Mouse (Mus musculus) C2C12 (cell line): ENCODE data around the gene Gpsm1. TPM values are rescaled to one million over a fixed set of nuclear protein-coding genes. Genes with fewer than 3 reads are reported as not detected.

Experiments used
- H3K27me3 ChIP-seq: one replicate; pipeline ENCODE4 v1.6.1; 2011; ENCODE audit not compliant: control insufficient read depth, insufficient read depth, insufficient read length
- H3K36me3 ChIP-seq: one replicate; pipeline ENCODE4 v1.6.1; 2011; ENCODE audit not compliant: control insufficient read depth, insufficient read depth
- H3K4me3 ChIP-seq: one replicate; pipeline ENCODE4 v1.5.1; 2011; ENCODE audit warnings: mild to moderate bottlenecking, control low read depth; ENCODE audit not compliant: poor library complexity, insufficient read depth, severe bottlenecking
- H3K79me2 ChIP-seq: one replicate; pipeline ENCODE4 v1.6.1; 2011; ENCODE audit not compliant: control insufficient read depth, insufficient read depth
- H3K79me3 ChIP-seq: one replicate; pipeline ENCODE4 v1.6.1; 2011; ENCODE audit warnings: low read depth, control low read depth
- H3ac ChIP-seq: one replicate; pipeline ENCODE3; 2011; ENCODE audit warnings: low read depth; ENCODE audit not compliant: control insufficient read depth, insufficient read length
- CEBPB ChIP-seq: IDR thresholded peaks from one replicate; pipeline ENCODE4 v1.6.1; 2011; ENCODE audit warnings: low read depth, mild to moderate bottlenecking, control low read depth, moderate library complexity
- CTCF ChIP-seq: IDR thresholded peaks from one replicate; pipeline ENCODE4 v1.5.1; 2011; ENCODE audit not compliant: control insufficient read depth, insufficient read depth, insufficient read length
- FOSL1 ChIP-seq: IDR thresholded peaks from one replicate; pipeline ENCODE4 v1.8.0; 2011; ENCODE audit warnings: mild to moderate bottlenecking, low read length; ENCODE audit not compliant: poor library complexity, insufficient read depth, severe bottlenecking
- MAX ChIP-seq: IDR thresholded peaks from one replicate; pipeline ENCODE4 v1.6.1; 2011; ENCODE audit warnings: mild to moderate bottlenecking, control low read depth
- MYOD1 ChIP-seq: IDR thresholded peaks from one replicate; pipeline ENCODE4 v1.6.1; 2011; ENCODE audit warnings: low read depth; ENCODE audit not compliant: control insufficient read depth, insufficient read length
- MYOG ChIP-seq: IDR thresholded peaks from one replicate; pipeline ENCODE4 v1.6.1; 2011; ENCODE audit not compliant: control insufficient read depth, insufficient read length; ENCODE audit errors: extremely low read depth
- USF1 ChIP-seq: IDR thresholded peaks from one replicate; pipeline ENCODE4 v1.6.1; 2011; ENCODE audit warnings: low read depth, mild to moderate bottlenecking, control low read depth, moderate library complexity
- polyA plus RNA-seq: library from polyadenylated mRNA; unstranded; fragments of >200 nt; fragmentation: generic; extraction: Trizol; gene quantifications from one replicate; pipeline ENCODE4 v1.2.1, GENCODE M21; 2012; ENCODE audit warnings: missing spikeins

Gpsm1 gene
- polyA plus RNA-seq, 1 experiment: 20.6 TPM

DNA sequence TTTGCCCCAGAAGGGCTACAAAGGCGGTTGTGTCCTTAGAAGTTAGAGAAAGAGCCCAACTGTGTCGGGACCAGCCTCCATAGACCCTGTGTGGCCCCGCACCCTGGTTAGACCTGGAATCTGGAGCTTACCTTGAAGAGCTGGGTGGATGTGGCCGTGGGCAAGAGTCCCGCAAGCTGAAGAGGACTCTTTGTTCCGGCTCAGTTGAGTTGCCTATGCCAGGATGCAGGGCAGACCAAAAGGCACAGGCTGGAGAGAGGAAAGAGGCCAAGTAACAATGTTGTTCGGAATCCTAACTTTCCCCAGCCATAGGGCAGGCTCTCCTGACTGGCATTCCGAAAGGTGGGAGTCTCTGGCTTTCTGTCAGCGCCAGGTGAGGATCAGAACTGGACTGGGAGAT lies 3.8 kb downstream of the Gpsm1 start:
- TF ChIP-seq CTCF (no peak), CEBPB (no peak), MYOG (no peak), MYOD1 (no peak), USF1 (no peak), FOSL1 (no peak), MAX (no peak)
- Histone ChIP-seq H3K79me2 (peaks cover 41% of the 10 kb centered on the region), H3ac (no peak overlapping the region), H3K27me3 (no peaks in the 10 kb centered on the region), H3K36me3 (peaks cover 5% of the 10 kb centered on the region), H3K79me3 (peaks cover 2% of the 10 kb centered on the region), H3K4me3 (no peak overlapping the region)

DNA sequence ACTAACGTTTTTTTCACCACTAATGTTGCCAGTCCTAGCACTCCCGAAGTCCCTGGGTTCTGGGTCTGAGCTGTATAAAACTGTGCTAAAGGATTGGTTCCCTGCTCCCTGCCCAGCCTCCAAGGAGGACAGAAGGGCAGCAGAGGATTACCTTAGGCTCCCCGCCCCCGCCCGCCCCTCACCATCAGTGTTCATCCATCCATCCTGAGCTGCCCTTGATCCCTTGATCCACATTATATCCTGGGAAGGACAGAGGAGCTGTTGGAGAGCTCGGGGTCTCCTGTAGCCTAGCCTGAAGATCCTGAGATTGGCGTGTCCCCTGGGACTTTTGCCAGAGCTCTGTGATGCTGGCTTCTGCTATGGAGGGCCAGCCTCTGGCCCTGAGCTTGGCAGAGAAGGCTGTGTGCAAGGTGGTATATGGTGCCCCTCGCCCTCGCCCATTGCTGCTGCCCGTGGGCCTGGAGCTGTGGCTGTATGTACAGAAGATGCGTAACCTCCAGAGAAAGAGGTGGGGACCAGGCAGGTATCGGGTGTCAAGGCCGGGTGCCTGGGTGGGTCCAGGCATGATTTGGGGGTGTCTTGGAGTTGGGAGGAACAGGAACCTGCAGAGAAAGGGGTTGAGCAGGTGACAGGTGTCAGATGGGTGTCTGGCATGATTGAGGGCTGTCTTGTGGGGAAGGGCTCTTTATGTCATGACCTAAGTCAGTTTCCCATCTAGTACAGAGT lies 4.4 kb downstream of the Gpsm1 start:
- Histone ChIP-seq H3K79me3 (peaks cover 2% of the 10 kb centered on the region), H3K36me3 (peaks cover 11% of the 10 kb centered on the region), H3ac (no peak overlapping the region), H3K4me3 (no peak overlapping the region), H3K27me3 (no peaks in the 10 kb centered on the region), H3K79me2 (peaks cover 41% of the 10 kb centered on the region)
- TF ChIP-seq MYOG (no peak), MAX (no peak), CTCF (no peak), FOSL1 (no peak), USF1 (no peak), CEBPB (no peak)

DNA sequence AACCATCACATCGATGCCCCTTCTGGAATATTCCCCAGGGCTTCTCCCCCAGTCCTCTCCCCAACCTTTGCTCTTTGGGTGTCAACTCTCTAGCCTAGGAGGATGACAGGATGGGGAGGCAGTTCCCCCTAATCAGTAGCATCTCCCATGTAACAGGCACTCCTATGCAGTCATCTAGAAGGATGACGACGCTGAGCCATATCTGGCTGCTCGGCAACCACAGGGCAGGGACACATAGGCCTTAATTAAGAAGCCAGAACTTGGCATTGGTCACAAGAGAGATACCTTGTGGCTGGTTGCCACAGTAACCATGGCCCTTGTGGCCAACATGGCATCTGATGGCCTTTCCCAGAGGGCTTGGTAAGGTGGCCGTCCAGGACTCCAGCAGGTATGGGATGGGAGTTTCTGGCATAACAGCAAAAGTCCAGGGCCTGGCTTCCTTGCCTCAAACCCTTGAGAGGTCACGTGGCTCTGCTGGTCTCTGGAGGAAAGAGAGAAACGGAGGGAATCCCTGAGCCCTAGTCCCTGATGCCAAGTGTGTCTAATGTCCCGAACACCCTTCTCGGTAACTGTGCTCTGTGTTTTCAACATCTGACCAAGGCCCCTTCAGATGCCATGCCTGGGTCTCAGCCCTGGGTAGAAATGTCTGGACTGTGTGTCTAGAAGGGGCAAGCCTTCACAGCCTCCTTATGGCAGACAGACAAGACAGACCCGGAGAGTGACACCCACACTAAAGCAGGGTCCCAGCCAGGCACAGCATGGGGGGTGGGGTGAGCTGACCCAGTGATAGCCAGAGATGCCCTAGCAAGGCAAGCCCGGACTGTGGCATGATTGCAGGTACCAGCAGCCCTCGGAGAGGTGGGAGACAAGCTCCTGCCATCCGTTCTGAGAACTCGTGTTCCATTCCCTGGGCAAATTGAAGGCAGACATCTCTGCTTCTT lies 5.2 kb downstream of the Gpsm1 start:
- peaks cover 18% of the 10 kb centered on the region for H3K36me3 ChIP-seq
- no peak for TF ChIP-seq MAX
- TF ChIP-seq USF1: no peak
- no peak for TF ChIP-seq CTCF
- no peak for TF ChIP-seq CEBPB
- TF ChIP-seq MYOD1: no peak
- TF ChIP-seq MYOG: no peak
- no peak for TF ChIP-seq FOSL1
- peaks cover 41% of the 10 kb centered on the region for H3K79me2 ChIP-seq
- H3K27me3 ChIP-seq: no peaks in the 10 kb centered on the region
- peaks cover 2% of the 10 kb centered on the region for H3K79me3 ChIP-seq
- H3K4me3 ChIP-seq: no peak overlapping the region
- no peak overlapping the region for H3ac ChIP-seq

DNA sequence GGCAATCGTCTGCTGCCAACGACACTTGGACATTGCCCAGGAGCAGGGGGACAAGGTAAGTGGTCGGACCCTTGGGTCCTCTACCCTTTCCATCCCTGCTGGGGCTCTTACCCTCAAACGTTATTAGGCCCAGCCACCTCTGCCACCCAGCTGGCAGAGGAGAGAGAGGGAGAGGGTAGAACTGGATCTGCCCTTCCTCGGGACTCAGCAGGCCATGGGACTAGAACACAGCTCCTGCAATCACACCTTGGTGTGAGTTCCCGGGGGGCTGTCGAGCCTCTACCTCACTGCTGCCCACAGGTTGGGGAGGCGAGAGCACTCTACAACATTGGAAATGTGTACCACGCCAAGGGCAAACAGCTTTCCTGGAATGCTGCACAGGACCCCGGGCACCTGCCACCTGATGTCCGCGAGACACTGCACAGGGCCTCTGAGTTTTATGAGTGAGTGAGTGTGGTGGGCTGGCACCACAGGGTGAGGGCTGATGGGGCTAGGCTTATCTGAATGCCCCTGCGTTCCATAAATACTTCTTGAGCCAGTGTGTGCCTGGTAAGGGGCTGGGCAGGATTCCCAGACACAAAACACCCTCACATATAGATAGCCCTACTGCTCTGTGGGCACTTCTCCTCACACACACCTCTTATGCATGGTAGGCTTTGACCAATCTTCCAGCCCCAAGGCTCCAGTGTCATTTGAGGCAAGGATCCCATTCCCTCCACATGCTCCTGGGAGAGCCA lies 8.4 kb downstream of the Gpsm1 start:
- H3K36me3 ChIP-seq: peaks cover 45% of the 10 kb centered on the region
- TF ChIP-seq MAX: no peak
- no peak for TF ChIP-seq CTCF
- no peak for TF ChIP-seq USF1
- TF ChIP-seq MYOD1: no peak
- TF ChIP-seq MYOG: no peak
- no peak for TF ChIP-seq FOSL1
- no peak for TF ChIP-seq CEBPB
- H3K79me3 ChIP-seq: no peaks in the 10 kb centered on the region
- no peaks in the 10 kb centered on the region for H3K27me3 ChIP-seq
- H3ac ChIP-seq: no peak overlapping the region
- H3K4me3 ChIP-seq: no peak overlapping the region
- peaks cover 18% of the 10 kb centered on the region for H3K79me2 ChIP-seq

DNA sequence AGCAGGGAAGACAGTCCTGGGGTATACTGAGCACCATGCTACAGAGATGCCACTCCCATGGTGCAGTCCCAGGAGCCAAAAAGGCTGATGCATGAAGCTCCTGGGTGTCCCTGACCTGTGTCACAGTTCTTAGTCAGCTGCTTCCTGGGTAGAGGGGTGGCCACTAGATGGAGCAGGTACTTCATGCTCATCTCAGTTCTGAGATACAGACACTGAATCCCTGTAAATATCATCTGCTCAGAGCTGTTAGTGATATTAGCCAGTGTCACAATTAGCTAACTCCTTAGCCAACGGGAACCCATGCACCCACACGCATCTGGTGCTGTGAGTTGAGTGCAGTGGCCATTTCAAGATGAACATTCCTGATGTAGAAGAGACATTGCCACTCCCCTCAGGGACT lies 9.6 kb downstream of the Gpsm1 start:
- Histone ChIP-seq H3ac (no peak overlapping the region), H3K4me3 (no peak overlapping the region), H3K36me3 (peaks cover 46% of the 10 kb centered on the region), H3K27me3 (no peaks in the 10 kb centered on the region), H3K79me2 (peaks cover 12% of the 10 kb centered on the region), H3K79me3 (no peaks in the 10 kb centered on the region)
- no peak for TF ChIP-seq FOSL1
- TF ChIP-seq CEBPB: no peak
- TF ChIP-seq USF1: no peak
- no peak for TF ChIP-seq MYOG
- no peak for TF ChIP-seq MAX
- TF ChIP-seq MYOD1: no peak
- no peak for TF ChIP-seq CTCF
